Mouse (Mus musculus) G1E (cell line): Measurements from ENCODE around the gene Slc38a6.

Source experiments
- CTCF ChIP-seq: IDR thresholded peaks from 2 replicates; pipeline ENCODE4 v1.5.1; 2012; ENCODE audit warnings: low read depth, low read length, inconsistent platforms, mixed read lengths
- GATA1 ChIP-seq: IDR thresholded peaks from 2 replicates; pipeline ENCODE4 v1.6.1; 2012; ENCODE audit warnings: borderline replicate concordance, low read length, inconsistent platforms, mixed read lengths
- GATA2 ChIP-seq: IDR thresholded peaks from 2 replicates; pipeline ENCODE4 v1.6.1; 2012; ENCODE audit warnings: low read depth, low read length, inconsistent platforms, borderline replicate concordance
- POLR2AphosphoS5 ChIP-seq: IDR thresholded peaks from 2 replicates; pipeline ENCODE4 v1.6.1; 2012; ENCODE audit warnings: low read depth, low read length, inconsistent platforms; ENCODE audit not compliant: insufficient replicate concordance
- TAL1 ChIP-seq: conservative IDR thresholded peaks from 2 replicates; pipeline ENCODE4 v1.6.1; 2012; ENCODE audit warnings: low read depth, low read length, inconsistent platforms, mixed read lengths

GRCm38 (mm10) chr12:73245687-73246086, 40.9 kb upstream of the Slc38a6 start:
- TF ChIP-seq CTCF, result no peak
- TF ChIP-seq TAL1, result no peak
- TF ChIP-seq GATA1, result no peak
- no peak for TF ChIP-seq POLR2AphosphoS5
- TF ChIP-seq GATA2, result no peak
